ENCODE assay signal across 8 mouse cellular contexts in the genomic region with DNA sequence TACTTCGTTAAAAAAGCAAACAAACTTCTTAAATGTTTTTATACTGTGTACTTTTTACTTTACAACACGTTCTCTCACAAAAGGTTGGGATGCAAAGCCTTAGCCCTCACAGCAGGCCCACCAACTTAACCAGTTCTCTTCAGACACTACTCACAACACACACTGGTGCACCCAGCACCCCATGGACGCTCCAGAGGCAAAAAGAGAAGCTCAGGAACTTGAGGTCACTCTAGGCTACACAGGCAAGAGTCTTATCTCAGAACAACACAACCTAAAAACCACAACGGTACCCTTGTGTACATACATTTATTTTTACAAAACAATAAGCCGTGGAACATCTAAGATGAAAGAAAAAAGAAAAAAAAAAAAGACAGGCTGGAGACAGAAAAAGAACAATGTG. TPM values are rescaled to one million over a fixed set of nuclear protein-coding genes. Genes with fewer than 3 reads are reported as not detected.
DNase-seq lines count a peak whose midpoint lies in the region; ATAC-seq and TF ChIP-seq lines count a peak whose summit lies in the region.

No protein-coding gene starts in this region.

- no peaks in the 10 kb centered on the region for H3K9me3 ChIP-seq in kidney, embryonic 16.5 days (ENCODE audit: low read length)
- H3K9me3 ChIP-seq in intestine, embryonic 14.5 days (ENCODE audit: control insufficient read depth, low read length): no peaks in the 10 kb centered on the region

- H3K4me2 ChIP-seq in kidney, embryonic 16.5 days (replicated peaks; ENCODE audit: low read depth, low read length): peak overlapping the region; percentile 65
- peak overlapping the region; percentile 66 for H3K4me2 ChIP-seq in intestine, embryonic 14.5 days (ENCODE audit: low read length)
- H3K4me2 ChIP-seq in myocyte (ENCODE audit: low read depth): peak overlapping the region; percentile 73

- H3K4me3 ChIP-seq in kidney, embryonic 16.5 days (ENCODE audit: low read length): peak overlapping the region; percentile 79
- H3K4me3 ChIP-seq in intestine, embryonic 14.5 days (ENCODE audit: low read depth, low read length): peak overlapping the region; percentile 95
- H3K4me3 ChIP-seq in myocyte: peak overlapping the region; percentile 87

- no peak for ATAC-seq in kidney, embryonic 16.5 days (ENCODE audit: low FRiP score, low TSS enrichment)
- ATAC-seq in common myeloid progenitor, adult 5-6 weeks (replicated peaks; ENCODE audit: low read depth, poor library complexity, severe bottlenecking): peak; percentile 38
- no peak for ATAC-seq in intestine, embryonic 14.5 days (replicated peaks; ENCODE audit: low FRiP score, low TSS enrichment, low read depth)

- intact Hi-C loops in gastrocnemius, postnatal 14 days (cut with DNase I; ENCODE audit: low total_unique reads): no loop called here

- H3K4me1 ChIP-seq in kidney, embryonic 16.5 days (ENCODE audit: insufficient read depth, low read length): peaks cover 44% of the 10 kb centered on the region
- H3K4me1 ChIP-seq in intestine, embryonic 14.5 days (replicated peaks; ENCODE audit: control insufficient read depth, insufficient read depth, low read length): peaks cover 15% of the 10 kb centered on the region

- no peak overlapping the region for H3ac ChIP-seq in myocyte (ENCODE audit: control insufficient read depth, insufficient read length)

- no peaks in the 10 kb centered on the region for H3K27me3 ChIP-seq in kidney, embryonic 16.5 days (ENCODE audit: insufficient read depth, low read length)
- no peaks in the 10 kb centered on the region for H3K27me3 ChIP-seq in intestine, embryonic 14.5 days (replicated peaks; ENCODE audit: control insufficient read depth, insufficient read depth, low read length)
- H3K27me3 ChIP-seq in myocyte (ENCODE audit: control insufficient read depth, insufficient read depth, insufficient read length): no peaks in the 10 kb centered on the region

- H3K27ac ChIP-seq in kidney, embryonic 16.5 days (ENCODE audit: low read length): no peak overlapping the region
- H3K27ac ChIP-seq in intestine, embryonic 14.5 days (ENCODE audit: low read depth): no peak overlapping the region

- H3K79me2 ChIP-seq in myocyte (ENCODE audit: control insufficient read depth, insufficient read depth): peaks cover 83% of the 10 kb centered on the region

- 0 out of 2 replicates have a peak, but pooled peaks cover 5% of the 10 kb centered on the region for H3K36me3 ChIP-seq in kidney, embryonic 16.5 days (ENCODE audit: insufficient read depth, low read length)
- H3K36me3 ChIP-seq in intestine, embryonic 14.5 days (ENCODE audit: control insufficient read depth, insufficient read depth, low read length): 0 out of 2 replicates have a peak, but pooled peaks cover 5% of the 10 kb centered on the region
- H3K36me3 ChIP-seq in myocyte (ENCODE audit: control insufficient read depth, insufficient read depth): peaks cover 6% of the 10 kb centered on the region

- 5% methylated on average over 5 of the region's 5 CpGs for WGBS in kidney, embryonic 16.5 days
- 4% methylated on average over 5 of the region's 5 CpGs for WGBS in intestine, embryonic 14.5 days

- no peak for DNase-seq in kidney, postnatal 4 days
- DNase-seq in intestine, embryonic 14.5 days (ENCODE audit: low spot score): peak; percentile 50
- DNase-seq in thymus, postnatal 0 days (ENCODE audit: low spot score): no peak
- no peak for DNase-seq in gastrocnemius, postnatal 14 days
- DNase-seq in c-Kit-positive CD71-positive TER-119-positive erythroid progenitor cells, embryonic 14.5 days (ENCODE audit: low spot score): no peak

- TF ChIP-seq POLR2A in myocyte (IDR thresholded peaks at IDR 0.05; ENCODE audit: insufficient read length, low read depth): no peak

- peak overlapping the region; percentile 96 for H3K9ac ChIP-seq in kidney, embryonic 16.5 days (replicated peaks; ENCODE audit: low read length)
- peak overlapping the region; percentile 97 for H3K9ac ChIP-seq in intestine, embryonic 14.5 days (ENCODE audit: low read length)

TF ChIP-seq in myocyte, 11 proteins besides CTCF, POLR2A, EP300 and RAD21:
- no peak for TF ChIP-seq POLR2AphosphoS2 (IDR thresholded peaks at IDR 0.05; ENCODE audit: insufficient read length, low read depth)
- TF ChIP-seq TCF3 (IDR thresholded peaks at IDR 0.05; ENCODE audit: insufficient read length, low read depth): no peak
- no peak for TF ChIP-seq TCF12 (IDR thresholded peaks at IDR 0.05; ENCODE audit: insufficient read depth, poor library complexity, severe bottlenecking)
- no peak for TF ChIP-seq MYOD1 (IDR thresholded peaks at IDR 0.05; ENCODE audit: control insufficient read depth in 1 of 3, insufficient read length in 2 of 3, low read depth in 2 of 3)
- TF ChIP-seq REST (IDR thresholded peaks at IDR 0.05; ENCODE audit: insufficient read depth, insufficient read length): no peak
- no peak for TF ChIP-seq E2F4 (IDR thresholded peaks at IDR 0.05; ENCODE audit: insufficient read depth)

RNA-seq across cellular contexts. Expression of gene Mzt1, which starts 1.2 kb away (rescaled TPM):
- 64.9 and 73.1 TPM in 2 replicates for polyA plus RNA-seq in kidney, embryonic 16.5 days (2015; fragmentation: Nextera tagmentation; extraction: Ambion mirVana)
- total RNA-seq in common myeloid progenitor, adult 5-6 weeks (2017): 54.3 and 68.8 TPM in 2 replicates
- 53.1 and 64.1 TPM in 2 replicates for polyA plus RNA-seq in intestine, embryonic 14.5 days (2014; fragmentation: Nextera tagmentation; extraction: Ambion mirVana)
- polyA plus RNA-seq in myocyte (2012; fragmentation: generic; extraction: Trizol): 11.2 TPM
- 99.9 and 112 TPM in 2 replicates for polyA plus RNA-seq in thymus, postnatal 0 days (2015; fragmentation: Nextera tagmentation; extraction: Ambion mirVana)
- 10 to 100 TPM; 20.6 to 21.2 TPM for total RNA-seq in gastrocnemius, postnatal 14 days (2021)

RNA-seq across cellular contexts. Expression of gene Bora, which starts 1.3 kb away (rescaled TPM):
- polyA plus RNA-seq in kidney, embryonic 16.5 days (2015; fragmentation: Nextera tagmentation; extraction: Ambion mirVana): 66.0 and 83.6 TPM in 2 replicates
- 54.0 and 62.4 TPM in 2 replicates for total RNA-seq in common myeloid progenitor, adult 5-6 weeks (2017)
- 69.4 and 76.9 TPM in 2 replicates for polyA plus RNA-seq in intestine, embryonic 14.5 days (2014; fragmentation: Nextera tagmentation; extraction: Ambion mirVana)
- polyA plus RNA-seq in myocyte (2012; fragmentation: generic; extraction: Trizol): 4.3 TPM
- 45.5 and 65.5 TPM in 2 replicates for polyA plus RNA-seq in thymus, postnatal 0 days (2015; fragmentation: Nextera tagmentation; extraction: Ambion mirVana)
- 1 to 10 TPM; 1.3 to 2.0 TPM for total RNA-seq in gastrocnemius, postnatal 14 days (2021)

RNA-seq across cellular contexts. Expression of gene Rpl36a-ps1, which starts 50.6 kb away (rescaled TPM):
- 0.82 and 2.1 TPM in 2 replicates for polyA plus RNA-seq in kidney, embryonic 16.5 days (2015; fragmentation: Nextera tagmentation; extraction: Ambion mirVana)
- total RNA-seq in common myeloid progenitor, adult 5-6 weeks (2017): 54.5 and 75.3 TPM in 2 replicates
- polyA plus RNA-seq in intestine, embryonic 14.5 days (2014; fragmentation: Nextera tagmentation; extraction: Ambion mirVana): 2.6 TPM in 1 of 2 replicates, not detected in the other
- 12.9 TPM for polyA plus RNA-seq in myocyte (2012; fragmentation: generic; extraction: Trizol)
- 3.9 and 6.2 TPM in 2 replicates for polyA plus RNA-seq in thymus, postnatal 0 days (2015; fragmentation: Nextera tagmentation; extraction: Ambion mirVana)
- total RNA-seq in gastrocnemius, postnatal 14 days (2021): 1 to 10 TPM; 2.2 to 2.4 TPM

RNA-seq across cellular contexts. Expression of gene Pibf1, which starts 54.5 kb away (rescaled TPM):
- 18.4 and 20.3 TPM in 2 replicates for polyA plus RNA-seq in kidney, embryonic 16.5 days (2015; fragmentation: Nextera tagmentation; extraction: Ambion mirVana)
- 49.0 and 54.6 TPM in 2 replicates for total RNA-seq in common myeloid progenitor, adult 5-6 weeks (2017)
- polyA plus RNA-seq in intestine, embryonic 14.5 days (2014; fragmentation: Nextera tagmentation; extraction: Ambion mirVana): 17.7 and 21.6 TPM in 2 replicates
- 2.5 TPM for polyA plus RNA-seq in myocyte (2012; fragmentation: generic; extraction: Trizol)
- polyA plus RNA-seq in thymus, postnatal 0 days (2015; fragmentation: Nextera tagmentation; extraction: Ambion mirVana): 13.9 and 14.2 TPM in 2 replicates
- total RNA-seq in gastrocnemius, postnatal 14 days (2021): 1 to 10 TPM; 7.8 to 8.4 TPM

RNA-seq across cellular contexts. Expression of gene Dis3, which starts 54.9 kb away (rescaled TPM):
- polyA plus RNA-seq in kidney, embryonic 16.5 days (2015; fragmentation: Nextera tagmentation; extraction: Ambion mirVana): 28.4 and 31.1 TPM in 2 replicates
- 51.2 and 75.0 TPM in 2 replicates for total RNA-seq in common myeloid progenitor, adult 5-6 weeks (2017)
- 46.6 and 47.3 TPM in 2 replicates for polyA plus RNA-seq in intestine, embryonic 14.5 days (2014; fragmentation: Nextera tagmentation; extraction: Ambion mirVana)
- polyA plus RNA-seq in myocyte (2012; fragmentation: generic; extraction: Trizol): 12.3 TPM
- polyA plus RNA-seq in thymus, postnatal 0 days (2015; fragmentation: Nextera tagmentation; extraction: Ambion mirVana): 23.9 TPM in 2 replicates
- total RNA-seq in gastrocnemius, postnatal 14 days (2021): 10 to 100 TPM; 11.2 to 13.7 TPM
